Mouse (Mus musculus) ES-E14 (cell line): ENCODE measurements around the gene Cdhr2.

ENCODE experiments used
- CHD2 ChIP-seq: IDR thresholded peaks from 2 replicates; pipeline ENCODE4 v1.6.1; 2014; ENCODE audit warnings: mild to moderate bottlenecking, low read depth, low read length, inconsistent platforms
- MAFK ChIP-seq: IDR thresholded peaks from 2 replicates; pipeline ENCODE4 v1.6.1; 2014; ENCODE audit warnings: mild to moderate bottlenecking, low read depth, low read length, inconsistent platforms; ENCODE audit not compliant: insufficient read depth

DNA sequence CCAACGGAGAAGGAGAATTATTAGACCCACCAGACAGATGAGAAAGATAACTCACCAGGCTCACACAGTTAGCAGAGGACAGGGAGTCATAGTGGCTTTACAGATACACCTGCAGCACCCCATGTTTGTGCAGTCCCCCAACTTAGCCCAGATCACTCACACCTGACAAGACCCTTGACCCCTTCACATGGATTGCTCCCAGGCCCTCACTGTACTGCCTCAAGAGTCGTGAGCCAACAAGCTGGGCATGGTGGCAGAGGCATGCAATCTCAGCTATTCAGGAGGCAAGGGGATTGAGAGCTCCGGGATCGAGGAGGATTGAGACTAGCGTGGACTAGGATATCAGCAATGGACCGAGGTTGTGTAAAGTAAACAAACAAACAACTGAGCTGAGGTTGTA is 52.5 kb downstream of the Cdhr2 start:
- TF ChIP-seq CHD2 = no peak
- TF ChIP-seq MAFK = no peak
